Mouse (Mus musculus): ENCODE measurements around the gene Nsf. TPM values are rescaled to one million over a fixed set of nuclear protein-coding genes. Genes with fewer than 3 reads are reported as not detected.
A peak's percentile ranks its signal among the peaks of the same experiment; 100 is the strongest.
"Not testable (repeated sequence)": the region's sequence is repeated elsewhere in the genome, so short reads cannot be mapped to it uniquely, and the experiment has no call there.

Gene Nsf
- total RNA-seq, 2 experiments from 2014 or later = 654 to 692 TPM

- DNase-seq (ENCODE audit: extremely low spot score in 1 of 2, low spot score in 2 of 2) = no peak
- intact Hi-C loops (cut with DNase I) = no loop called here
Measured at GRCm38 (mm10) chr11:103905506-103905905, 48.4 kb downstream of the Nsf start.

- intact Hi-C loops (cut with DNase I) = no loop called here
- DNase-seq (ENCODE audit: extremely low spot score in 1 of 2, low spot score in 2 of 2) = no peak
Measured at GRCm38 (mm10) chr11:103901581-103901966, 52.3 kb downstream of the Nsf start.

- peak in 1 of 2 experiments; percentile 40 for DNase-seq (ENCODE audit: extremely low spot score in 1 of 2, low spot score in 2 of 2)
- intact Hi-C loops (cut with DNase I) = no loop called here
Measured at GRCm38 (mm10) chr11:103900803-103901580, 52.9 kb downstream of the Nsf start.

GRCm38 (mm10) chr11:103896966-103897750 is 56.7 kb downstream of the Nsf start:
- intact Hi-C loops (cut with DNase I) = no loop called here
- no peak for DNase-seq (ENCODE audit: extremely low spot score in 1 of 2, low spot score in 2 of 2)

GRCm38 (mm10) chr11:103896056-103896455 is 57.8 kb downstream of the Nsf start:
- DNase-seq (ENCODE audit: extremely low spot score in 1 of 2, low spot score in 2 of 2) = no peak
- intact Hi-C loops (cut with DNase I) = no loop called here

GRCm38 (mm10) chr11:103892831-103893230 is 61.0 kb downstream of the Nsf start:
- DNase-seq (ENCODE audit: extremely low spot score in 1 of 2, low spot score in 2 of 2) = no peak
- intact Hi-C loops (cut with DNase I) = no loop called here

GRCm38 (mm10) chr11:103891781-103892180 is 62.1 kb downstream of the Nsf start:
- no peak for DNase-seq (ENCODE audit: extremely low spot score in 1 of 2, low spot score in 2 of 2)
- intact Hi-C loops (cut with DNase I) = no loop called here

GRCm38 (mm10) chr11:103890337-103891186 is 63.3 kb downstream of the Nsf start:
- DNase-seq (ENCODE audit: extremely low spot score in 1 of 2, low spot score in 2 of 2) = no peak
- intact Hi-C loops (cut with DNase I) = no loop called here

GRCm38 (mm10) chr11:103887724-103888410 is 66.0 kb downstream of the Nsf start:
- intact Hi-C loops (cut with DNase I) = no loop called here
- no peak for DNase-seq (ENCODE audit: extremely low spot score in 1 of 2, low spot score in 2 of 2)

GRCm38 (mm10) chr11:103884749-103885383 is 69.0 kb downstream of the Nsf start:
- DNase-seq (ENCODE audit: extremely low spot score in 1 of 2, low spot score in 2 of 2) = no peak
- intact Hi-C loops (cut with DNase I) = no loop called here

- intact Hi-C loops (cut with DNase I) = no loop called here
Measured at GRCm38 (mm10) chr11:103883793-103884192, 70.1 kb downstream of the Nsf start.

GRCm38 (mm10) chr11:103879476-103879875 is 74.4 kb downstream of the Nsf start:
- DNase-seq (ENCODE audit: extremely low spot score in 1 of 2, low spot score in 2 of 2); intact Hi-C loops (cut with DNase I): not testable (repeated sequence)

More at GRCm38 (mm10) chr11:103883793-103884192, 70.1 kb downstream of the Nsf start:
- no peak for DNase-seq (ENCODE audit: extremely low spot score in 1 of 2, low spot score in 2 of 2)

GRCm38 (mm10) chr11:103878441-103878840 is 75.4 kb downstream of the Nsf start:
- intact Hi-C loops (cut with DNase I) = no loop called here
- DNase-seq (ENCODE audit: extremely low spot score in 1 of 2, low spot score in 2 of 2) = no peak

- no peak for DNase-seq (ENCODE audit: extremely low spot score in 1 of 2, low spot score in 2 of 2)
- intact Hi-C loops (cut with DNase I) = no loop called here
Measured at GRCm38 (mm10) chr11:103870352-103870751, 83.5 kb downstream of the Nsf start.

GRCm38 (mm10) chr11:103867702-103868101 is 86.2 kb downstream of the Nsf start:
- DNase-seq (ENCODE audit: extremely low spot score in 1 of 2, low spot score in 2 of 2) = no peak
- intact Hi-C loops (cut with DNase I) = no loop called here

- intact Hi-C loops (cut with DNase I) = no loop called here
- DNase-seq (ENCODE audit: extremely low spot score in 1 of 2, low spot score in 2 of 2) = no peak
Measured at GRCm38 (mm10) chr11:103865346-103865745, 88.5 kb downstream of the Nsf start.

- intact Hi-C loops (cut with DNase I) = no loop called here
- no peak for DNase-seq (ENCODE audit: extremely low spot score in 1 of 2, low spot score in 2 of 2)
Measured at GRCm38 (mm10) chr11:103864486-103864885, 89.4 kb downstream of the Nsf start.

- intact Hi-C loops (cut with DNase I) = no loop called here
- no peak for DNase-seq (ENCODE audit: extremely low spot score in 1 of 2, low spot score in 2 of 2)
Measured at GRCm38 (mm10) chr11:103862951-103863350, 90.9 kb downstream of the Nsf start.

All from left cerebral cortex, postnatal 10 days (tissue).